Mouse (Mus musculus) lung, embryonic 15.5 days (tissue): ENCODE data around the gene Ndel1. TPM values are rescaled to one million over a fixed set of nuclear protein-coding genes. Genes with fewer than 3 reads are reported as not detected.
A peak's percentile ranks its signal among the peaks of the same experiment; 100 is the strongest.

Experiments used
- ATAC-seq: fragments of 200-750 bp; cut with Nextera tagmentation; 2 replicates; pipeline ENCODE4 v1.8.0; 2017; ENCODE audit warnings: moderate number of reproducible peaks, borderline replicate concordance; ENCODE audit not compliant: low FRiP score, low TSS enrichment; ENCODE audit errors: extremely low read depth
- H3K27ac ChIP-seq: fragments of 300-500 bp; sonication (generic); 2 replicates; pipeline ENCODE4 v1.5.1; 2015; ENCODE audit warnings: moderate library complexity, mild to moderate bottlenecking, inconsistent platforms
- H3K27me3 ChIP-seq: fragments of 300-500 bp; sonication (generic); 2 replicates; pipeline ENCODE4 v1.6.1; 2015; ENCODE audit warnings: inconsistent platforms
- H3K36me3 ChIP-seq: fragments of 300-500 bp; sonication (generic); 2 replicates; pipeline ENCODE4 v1.6.1; 2015; ENCODE audit warnings: inconsistent platforms
- H3K4me1 ChIP-seq: fragments of 300-500 bp; sonication (generic); 2 replicates; pipeline ENCODE4 v1.6.1; 2015; ENCODE audit warnings: inconsistent platforms
- H3K4me2 ChIP-seq: fragments of 300-500 bp; sonication (generic); 2 replicates; pipeline ENCODE4 v1.6.1; 2015; ENCODE audit warnings: inconsistent platforms, mild to moderate bottlenecking, moderate library complexity
- H3K4me3 ChIP-seq: fragments of 300-500 bp; sonication (generic); 2 replicates; pipeline ENCODE4 v1.5.1; 2015; ENCODE audit warnings: mild to moderate bottlenecking, inconsistent platforms
- H3K9ac ChIP-seq: fragments of 300-500 bp; sonication (generic); 2 replicates; pipeline ENCODE4 v1.6.1; 2015; ENCODE audit warnings: inconsistent platforms
- H3K9me3 ChIP-seq: fragments of 300-500 bp; sonication (generic); 2 replicates; pipeline ENCODE4 v1.6.1; 2016; ENCODE audit warnings: inconsistent platforms
- WGBS: fragments of 180-500 bp; shearing (Covaris S2); methylation state at CpG from one replicate; pipeline ENCODE4 v1.1.7; 2015; 5-methylcytosine and 5-hydroxymethylcytosine counted together
- polyA plus RNA-seq: library from polyadenylated mRNA; unstranded; fragments of >200 nt; fragmentation: Nextera tagmentation; extraction: Ambion mirVana; gene quantifications from 2 replicates; pipeline ENCODE4 v1.2.1, GENCODE M21; 2015

Ndel1 gene
- polyA plus RNA-seq, 1 experiment from 2014 or later, result 77.1 TPM

DNA sequence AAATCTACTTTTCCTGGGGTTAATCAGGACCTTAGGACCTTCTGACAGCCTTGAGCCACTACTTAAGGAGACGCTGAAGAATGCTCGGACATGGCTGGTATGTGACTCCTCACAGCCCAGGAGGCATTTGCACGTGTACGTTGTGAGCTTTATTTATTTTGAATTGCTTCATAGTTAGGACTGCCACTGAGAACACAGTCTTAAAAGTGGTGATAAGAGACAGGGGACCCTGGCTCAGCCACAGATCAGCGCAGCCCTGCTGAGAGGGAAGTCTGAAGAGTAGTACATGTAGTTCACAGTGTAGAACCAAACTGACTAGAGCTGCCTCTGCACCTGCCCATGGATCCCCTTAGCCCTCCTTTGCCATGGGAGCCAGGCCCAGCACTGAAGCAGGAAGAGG, 20.2 kb upstream of the Ndel1 start:
- no peaks in the 10 kb centered on the region for H3K36me3 ChIP-seq
- 0 out of 2 replicates have a peak, but pooled peaks cover 3% of the 10 kb centered on the region for H3K4me1 ChIP-seq
- H3K27ac ChIP-seq, result no peak overlapping the region
- ATAC-seq, result no peak
- no peak overlapping the region for H3K4me3 ChIP-seq
- H3K9me3 ChIP-seq, result no peaks in the 10 kb centered on the region
- H3K4me2 ChIP-seq, result no peak overlapping the region
- no peaks in the 10 kb centered on the region for H3K27me3 ChIP-seq
- 35% methylated on average over 5 of the region's 5 CpGs for WGBS
- no peak overlapping the region for H3K9ac ChIP-seq

DNA sequence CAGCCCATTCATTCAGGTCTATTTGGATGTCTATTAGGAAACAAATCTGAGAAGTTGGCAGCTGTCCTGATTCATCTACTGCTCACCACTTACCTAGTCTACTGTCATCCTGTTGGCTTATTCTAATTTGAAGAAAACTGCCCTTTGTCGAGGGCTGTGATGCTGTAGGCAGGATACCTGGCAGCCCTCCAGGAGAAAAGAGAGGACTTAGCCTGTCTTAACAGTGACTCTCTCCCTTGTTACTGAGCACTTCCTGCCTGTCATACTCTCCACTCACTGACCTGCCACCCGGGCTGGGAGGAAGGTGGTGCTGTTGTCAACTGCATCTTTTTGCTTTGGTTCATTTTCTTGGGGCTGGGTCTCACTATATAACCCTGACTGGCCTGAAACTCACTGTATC, 19.0 kb upstream of the Ndel1 start:
- no peaks in the 10 kb centered on the region for H3K36me3 ChIP-seq
- H3K4me3 ChIP-seq, result no peak overlapping the region
- no peak for ATAC-seq
- H3K9ac ChIP-seq, result no peak overlapping the region
- 13% methylated on average over 2 of the region's 2 CpGs for WGBS
- no peaks in the 10 kb centered on the region for H3K9me3 ChIP-seq
- H3K4me1 ChIP-seq, result 0 out of 2 replicates have a peak, but pooled peaks cover 3% of the 10 kb centered on the region
- no peak overlapping the region for H3K27ac ChIP-seq
- no peak overlapping the region for H3K4me2 ChIP-seq
- no peaks in the 10 kb centered on the region for H3K27me3 ChIP-seq

DNA sequence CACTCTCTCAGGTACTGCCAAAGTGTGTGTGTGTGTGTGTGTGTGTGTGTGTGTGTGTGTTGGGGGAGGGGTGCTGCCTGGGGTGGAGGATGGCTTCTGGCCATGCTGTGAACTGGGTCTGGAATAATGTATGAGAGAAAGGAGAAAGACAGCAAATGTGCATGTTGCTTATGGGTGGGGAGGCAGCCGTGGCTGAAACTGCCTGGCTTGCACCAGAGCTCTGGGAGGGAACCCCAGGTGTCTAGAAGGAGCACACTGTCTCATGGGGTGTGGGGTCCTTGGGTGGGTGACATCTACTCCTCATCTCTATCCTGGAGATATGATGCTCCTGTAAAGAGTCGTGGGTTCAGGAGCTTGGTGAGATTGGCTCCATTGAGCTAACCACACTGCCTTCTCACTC, 17.0 kb upstream of the Ndel1 start:
- Histone ChIP-seq H3K4me2 (no peak overlapping the region), H3K27ac (no peak overlapping the region), H3K36me3 (no peaks in the 10 kb centered on the region), H3K4me1 (0 out of 2 replicates have a peak, but pooled peaks cover 3% of the 10 kb centered on the region), H3K9ac (no peak overlapping the region), H3K4me3 (no peak overlapping the region), H3K27me3 (no peaks in the 10 kb centered on the region), H3K9me3 (no peaks in the 10 kb centered on the region)
- WGBS, result 38% methylated on average over 2 of the region's 2 CpGs
- ATAC-seq, result no peak

DNA sequence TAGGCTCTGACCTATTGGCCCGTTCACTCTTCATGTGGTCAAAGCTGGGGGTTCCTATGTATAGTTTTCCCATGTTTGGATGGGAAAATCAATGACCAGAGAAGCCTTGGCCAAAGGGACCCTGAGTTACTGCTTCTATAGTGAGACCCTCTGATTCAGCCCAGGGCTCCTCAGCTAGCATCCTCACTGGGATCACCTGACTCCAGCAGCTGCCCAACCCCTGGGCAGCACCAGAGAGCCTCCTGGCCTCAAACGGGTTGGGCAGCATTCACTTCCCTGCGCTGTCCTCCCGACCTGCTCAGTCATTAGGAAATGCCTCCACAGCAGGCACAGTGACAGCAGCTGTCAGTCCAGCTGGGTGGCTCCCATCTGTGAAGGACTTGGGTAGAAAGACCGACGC, 16.6 kb upstream of the Ndel1 start, which contains the start of gene Rnf222:
Gene Rnf222 (plus strand): TSS at position 301 of the 400 bp plus-strand sequence.
- ATAC-seq, result no peak

DNA sequence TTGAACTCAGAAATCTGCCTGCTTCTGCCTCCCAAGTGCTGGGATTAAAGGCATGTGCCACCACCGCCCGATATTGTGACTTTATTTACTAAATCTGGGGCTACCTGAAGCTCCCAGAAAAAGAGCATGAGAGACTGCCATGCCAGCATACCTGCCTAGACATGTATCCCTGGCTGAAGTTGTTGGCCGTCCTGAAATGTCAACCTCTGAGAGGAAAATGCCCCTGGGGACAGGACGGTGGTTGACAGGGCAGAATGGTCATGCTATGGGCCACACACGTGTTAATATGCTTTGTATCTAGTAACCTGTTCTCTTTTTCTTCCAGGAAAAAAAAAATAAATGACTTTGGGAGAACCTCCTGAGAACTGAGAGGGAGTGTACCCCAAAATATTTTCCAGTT, 14.4 kb upstream of the Ndel1 start:
- WGBS, result 72% methylated on average over 5 of the region's 5 CpGs
- no peaks in the 10 kb centered on the region for H3K27me3 ChIP-seq
- no peak for ATAC-seq

More for the DNA sequence above, 16.6 kb upstream of the Ndel1 start, which contains the start of gene Rnf222:
- Histone ChIP-seq H3K27me3 (no peaks in the 10 kb centered on the region), H3K4me1 (0 out of 2 replicates have a peak, but pooled peaks cover 3% of the 10 kb centered on the region), H3K36me3 (no peaks in the 10 kb centered on the region), H3K4me3 (no peak within 1 kb of the TSS), H3K9ac (no peak within 1 kb of the TSS), H3K27ac (no peak within 1 kb of the TSS), H3K9me3 (no peaks in the 10 kb centered on the region), H3K4me2 (no peak within 1 kb of the TSS)
- WGBS, result 23% methylated on average over 6 of the region's 6 CpGs

DNA sequence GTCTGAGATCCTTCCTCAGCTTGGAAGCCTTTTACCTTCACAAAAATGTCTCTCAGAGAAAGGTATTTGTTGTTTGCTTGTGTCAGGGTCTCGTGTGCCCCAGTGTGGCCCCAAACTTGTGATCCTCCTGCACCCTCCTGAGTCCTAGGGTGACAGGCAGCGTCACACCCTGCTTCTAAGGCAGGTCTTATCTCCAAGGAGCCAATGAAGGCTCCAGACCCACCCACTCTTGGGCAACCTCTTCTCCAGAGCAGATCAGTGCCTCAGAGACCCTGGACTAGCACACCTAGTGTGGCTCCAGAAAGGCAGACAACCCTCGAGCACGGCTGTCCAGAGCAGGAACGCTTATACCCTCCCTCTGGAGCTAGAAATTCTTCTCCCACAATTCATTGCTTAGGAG, 12.7 kb upstream of the Ndel1 start:
- ATAC-seq, result no peak
- no peaks in the 10 kb centered on the region for H3K4me1 ChIP-seq
- WGBS, result 62% methylated on average over 5 of the region's 5 CpGs
- no peak overlapping the region for H3K9ac ChIP-seq
- no peak overlapping the region for H3K4me2 ChIP-seq
- no peaks in the 10 kb centered on the region for H3K36me3 ChIP-seq
- H3K27ac ChIP-seq, result no peak overlapping the region
- H3K4me3 ChIP-seq, result no peak overlapping the region
- H3K27me3 ChIP-seq, result no peaks in the 10 kb centered on the region
- H3K9me3 ChIP-seq, result no peaks in the 10 kb centered on the region

More for the DNA sequence above, 14.4 kb upstream of the Ndel1 start:
- Histone ChIP-seq H3K4me3 (no peak overlapping the region), H3K36me3 (no peaks in the 10 kb centered on the region), H3K9ac (no peak overlapping the region), H3K9me3 (no peaks in the 10 kb centered on the region), H3K4me1 (no peaks in the 10 kb centered on the region), H3K27ac (no peak overlapping the region), H3K4me2 (no peak overlapping the region)

DNA sequence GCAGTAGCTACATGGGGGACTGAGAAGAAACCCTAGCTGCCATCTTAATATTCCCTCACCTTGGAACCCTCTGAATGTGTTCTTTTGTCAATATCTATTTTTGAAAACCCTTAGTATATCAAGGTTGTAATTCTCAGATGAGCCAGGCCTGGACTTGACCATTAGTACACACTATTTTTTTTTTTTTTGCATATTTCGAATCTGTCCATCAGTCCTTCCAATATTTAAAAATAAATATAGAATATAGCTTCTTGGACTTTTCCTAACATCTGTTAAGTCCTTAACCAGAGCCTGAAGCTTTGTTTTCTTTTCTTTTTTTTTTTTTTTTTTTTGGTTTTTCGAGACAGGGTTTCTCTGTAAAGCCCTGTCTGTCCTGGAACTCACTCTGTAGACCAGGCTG, 12.2 kb upstream of the Ndel1 start:
- Histone ChIP-seq H3K4me3 (no peak overlapping the region), H3K4me1 (no peaks in the 10 kb centered on the region), H3K27me3 (no peaks in the 10 kb centered on the region), H3K9ac (no peak overlapping the region), H3K9me3 (no peaks in the 10 kb centered on the region), H3K27ac (no peak overlapping the region), H3K36me3 (no peaks in the 10 kb centered on the region), H3K4me2 (no peak overlapping the region)
- 65% methylated on average over 2 of the region's 2 CpGs for WGBS
- no peak for ATAC-seq

DNA sequence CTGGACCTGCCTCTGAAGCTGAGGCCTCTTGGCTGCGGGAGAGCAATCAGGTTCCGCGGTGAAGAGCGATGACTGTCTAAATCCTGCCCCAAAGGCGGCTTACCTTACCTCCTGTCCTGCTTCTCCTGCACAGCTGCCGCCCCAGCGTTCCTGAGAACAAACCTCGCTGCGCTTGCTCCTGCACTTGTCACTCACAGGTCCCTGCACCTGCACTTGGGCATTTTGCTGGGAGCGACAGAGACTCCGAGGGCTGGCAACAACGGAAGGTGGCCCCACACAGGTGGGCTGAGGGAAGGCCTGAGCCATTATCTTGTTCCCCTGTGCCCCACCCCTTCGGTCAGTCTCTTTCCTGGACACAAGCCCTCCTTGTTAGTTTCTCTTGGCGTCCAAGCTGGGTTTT, 10.4 kb upstream of the Ndel1 start:
- Histone ChIP-seq H3K27ac (no peak overlapping the region), H3K4me1 (no peaks in the 10 kb centered on the region), H3K36me3 (no peaks in the 10 kb centered on the region), H3K9ac (no peak overlapping the region), H3K27me3 (no peaks in the 10 kb centered on the region), H3K9me3 (no peaks in the 10 kb centered on the region), H3K4me3 (no peak overlapping the region), H3K4me2 (no peak overlapping the region)
- ATAC-seq, result no peak
- WGBS, result 15% methylated on average over 14 of the region's 14 CpGs

DNA sequence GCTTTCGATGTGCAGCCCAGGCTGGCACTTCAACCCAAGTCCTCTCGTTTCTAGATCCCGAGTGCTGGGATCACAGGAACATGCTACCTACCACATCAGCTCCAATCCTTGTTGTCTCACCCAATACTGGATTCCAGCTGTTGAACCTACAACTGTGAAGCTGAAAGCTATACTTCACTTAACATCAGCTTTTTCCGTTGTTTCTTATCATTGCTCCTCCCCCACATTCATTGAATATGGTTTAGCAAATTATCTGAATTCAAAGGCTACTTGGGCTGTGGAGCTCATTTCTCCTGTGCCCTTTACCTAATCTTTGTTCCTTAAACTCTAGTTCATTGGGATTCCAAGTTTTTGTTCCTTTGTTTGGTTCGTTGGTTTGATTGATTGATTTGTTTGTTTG, 7.2 kb upstream of the Ndel1 start:
- WGBS, result 76% methylated on average over 5 of the region's 5 CpGs
- Histone ChIP-seq H3K27ac (no peak overlapping the region), H3K4me3 (no peak overlapping the region)

DNA sequence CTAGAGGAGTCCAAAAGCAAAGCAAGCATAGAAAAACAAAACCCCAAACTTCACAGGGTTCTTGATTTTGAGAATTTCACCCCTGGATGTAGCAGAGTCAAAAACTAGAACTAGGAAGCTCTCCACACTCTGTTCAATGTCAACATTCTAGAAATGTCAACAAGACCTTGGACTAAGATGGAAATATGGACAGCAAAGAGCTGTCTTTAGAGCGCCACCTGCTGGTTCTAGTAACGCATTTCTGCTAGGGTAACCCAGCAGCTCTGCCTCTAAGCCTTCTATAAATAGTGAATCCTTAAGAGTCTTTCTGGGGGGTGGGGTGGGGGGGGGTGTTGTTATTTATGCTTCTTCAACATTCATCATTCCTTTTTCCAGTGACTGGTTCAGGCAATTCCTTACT, 3.2 kb upstream of the Ndel1 start:
- Histone ChIP-seq H3K4me3 (no peak overlapping the region), H3K9ac (no peak overlapping the region), H3K4me1 (peaks cover 14% of the 10 kb centered on the region), H3K4me2 (no peak overlapping the region), H3K9me3 (no peaks in the 10 kb centered on the region), H3K27ac (no peak overlapping the region), H3K36me3 (no peaks in the 10 kb centered on the region), H3K27me3 (no peaks in the 10 kb centered on the region)
- WGBS, result 0% methylated on average over 2 of the region's 2 CpGs
- ATAC-seq, result no peak

More for the DNA sequence above, 7.2 kb upstream of the Ndel1 start:
- H3K4me1 ChIP-seq, result no peaks in the 10 kb centered on the region
- H3K9me3 ChIP-seq, result no peaks in the 10 kb centered on the region
- no peak overlapping the region for H3K4me2 ChIP-seq
- H3K9ac ChIP-seq, result no peak overlapping the region
- ATAC-seq, result no peak
- no peaks in the 10 kb centered on the region for H3K36me3 ChIP-seq
- no peaks in the 10 kb centered on the region for H3K27me3 ChIP-seq

DNA sequence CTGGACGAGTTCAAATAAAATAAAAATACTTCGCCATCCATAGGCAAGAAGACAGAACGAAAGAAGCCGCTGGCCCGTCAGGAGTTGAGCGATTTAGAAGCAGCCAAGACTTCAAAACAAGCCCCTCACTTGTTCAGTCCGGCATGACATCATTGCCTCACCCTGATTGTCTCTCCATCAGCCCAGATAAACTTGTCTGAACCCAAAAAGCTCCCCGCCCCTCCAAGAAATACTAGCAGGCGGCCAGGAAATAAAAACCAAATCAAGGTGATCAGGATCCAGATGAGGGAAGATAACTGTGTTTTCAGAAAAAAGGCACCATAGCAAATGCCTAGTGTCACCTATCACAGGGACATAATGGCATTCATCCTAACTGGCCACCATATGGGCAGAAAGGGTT, 381 bp downstream of the Ndel1 start:
- ATAC-seq, result no peak
- H3K9me3 ChIP-seq, result no peaks in the 10 kb centered on the region
- H3K4me2 ChIP-seq, result no peak overlapping the region
- H3K4me1 ChIP-seq, result peaks cover 18% of the 10 kb centered on the region
- 77% methylated on average over 9 of the region's 9 CpGs for WGBS
- no peaks in the 10 kb centered on the region for H3K27me3 ChIP-seq
- H3K4me3 ChIP-seq, result no peak overlapping the region
- peak overlapping the region; percentile 55; the same call in 1 of the 2 replicates for H3K27ac ChIP-seq
- H3K9ac ChIP-seq, result no peak overlapping the region
- no peaks in the 10 kb centered on the region for H3K36me3 ChIP-seq

DNA sequence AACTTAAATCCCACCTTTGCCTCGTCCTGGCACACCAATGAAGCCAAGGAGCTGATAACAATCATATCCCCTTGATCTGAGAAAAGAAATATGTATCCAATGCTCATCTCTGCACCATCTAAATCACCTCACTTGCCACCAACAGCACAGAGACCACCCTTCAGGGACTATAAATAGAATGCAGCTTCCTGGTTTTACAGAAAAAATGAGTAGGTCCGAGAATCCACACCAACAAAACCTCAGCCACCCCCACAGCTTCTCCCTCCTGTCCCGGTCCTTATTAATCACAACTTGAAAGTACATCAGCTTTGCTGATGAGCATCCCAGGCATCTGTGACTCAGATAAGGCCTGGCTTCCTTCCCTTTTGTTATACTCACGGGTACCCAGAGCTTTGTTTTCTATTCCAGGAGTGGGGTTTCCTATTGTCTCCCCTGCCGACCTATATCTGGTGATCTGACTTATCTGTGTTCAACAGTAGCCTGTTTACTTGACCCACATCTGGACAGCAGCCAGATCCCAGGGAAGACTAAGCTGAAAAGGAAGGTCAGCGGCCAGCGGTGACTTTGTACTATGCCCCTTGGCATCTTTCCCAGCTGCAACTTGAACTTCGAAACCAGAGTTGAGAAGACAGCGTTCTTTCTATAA, 7.0 kb downstream of the Ndel1 start:
- no peak overlapping the region for H3K4me3 ChIP-seq
- peak; percentile 86 for ATAC-seq
- H3K4me1 ChIP-seq, result peaks cover 24% of the 10 kb centered on the region
- no peaks in the 10 kb centered on the region for H3K27me3 ChIP-seq
- no peak overlapping the region for H3K9ac ChIP-seq
- no peaks in the 10 kb centered on the region for H3K9me3 ChIP-seq
- no peak overlapping the region for H3K4me2 ChIP-seq
- WGBS, result 19% methylated on average over 9 of the region's 9 CpGs
- peak overlapping the region; percentile 34; the same call in 1 of the 2 replicates for H3K27ac ChIP-seq
- H3K36me3 ChIP-seq, result no peaks in the 10 kb centered on the region
